Mouse (Mus musculus) neural tube, embryonic 13.5 days (tissue): ENCODE measurements at regions not wholly inside any gene's neighbourhood (a gene's known extent, or its start where the extent isn't known, plus 50 kb on each side); places are given as distances from the start of the nearest gene placed in this dataset.
A peak's percentile ranks its signal among the peaks of the same experiment; 100 is the strongest.

Experiments used
- ATAC-seq: fragments of 200-750 bp; cut with Nextera tagmentation; 2 replicates; pipeline ENCODE4 v1.8.0; 2017; ENCODE audit warnings: low read depth, mild to moderate bottlenecking, moderate TSS enrichment, moderate library complexity
- H3K27ac ChIP-seq: fragments of 300-500 bp; sonication (generic); replicated peaks from 2 replicates; pipeline ENCODE4 v1.5.1; 2015; ENCODE audit warnings: moderate library complexity, mild to moderate bottlenecking, inconsistent platforms
- H3K27me3 ChIP-seq: fragments of 300-500 bp; sonication (generic); 2 replicates; pipeline ENCODE4 v1.6.1; 2015; ENCODE audit warnings: mild to moderate bottlenecking, inconsistent platforms
- H3K36me3 ChIP-seq: fragments of 300-500 bp; sonication (generic); 2 replicates; pipeline ENCODE4 v1.6.1; 2015; ENCODE audit warnings: mild to moderate bottlenecking, inconsistent platforms
- H3K4me1 ChIP-seq: fragments of 300-500 bp; sonication (generic); replicated peaks from 2 replicates; pipeline ENCODE4 v1.6.1; 2015; ENCODE audit warnings: inconsistent platforms
- H3K4me2 ChIP-seq: fragments of 300-500 bp; sonication (generic); 2 replicates; pipeline ENCODE4 v1.6.1; 2015; ENCODE audit warnings: inconsistent platforms, mild to moderate bottlenecking, moderate library complexity
- H3K4me3 ChIP-seq: fragments of 300-500 bp; sonication (generic); 2 replicates; pipeline ENCODE4 v1.5.1; 2015; ENCODE audit warnings: mild to moderate bottlenecking, inconsistent platforms
- H3K9ac ChIP-seq: fragments of 300-500 bp; sonication (generic); 2 replicates; pipeline ENCODE4 v1.6.1; 2015; ENCODE audit warnings: moderate library complexity, mild to moderate bottlenecking, inconsistent platforms
- H3K9me3 ChIP-seq: fragments of 300-500 bp; sonication (generic); 2 replicates; pipeline ENCODE4 v1.6.1; 2016; ENCODE audit warnings: inconsistent platforms
- WGBS: fragments of 180-500 bp; shearing (Covaris S2); methylation state at CpG from one replicate; pipeline ENCODE4 v1.1.7; 2015; 5-methylcytosine and 5-hydroxymethylcytosine counted together

- Histone ChIP-seq H3K4me2 (no peak overlapping the region), H3K4me1 (no peaks in the 10 kb centered on the region), H3K27ac (no peak overlapping the region), H3K36me3 (no peaks in the 10 kb centered on the region), H3K27me3 (no peaks in the 10 kb centered on the region), H3K9me3 (no peaks in the 10 kb centered on the region), H3K9ac (no peak overlapping the region), H3K4me3 (no peak overlapping the region)
- ATAC-seq, result 0 out of 2 replicates have a peak, but pooled peaks have one; percentile 63
- 49% methylated on average over 7 of the region's 7 CpGs for WGBS
Measured at GRCm38 (mm10) chr5:18916688-18917285, 310.0 kb upstream of the Magi2 start.

- WGBS, result 65% methylated on average over 4 of the region's 4 CpGs
- no peaks in the 10 kb centered on the region for H3K9me3 ChIP-seq
Measured at GRCm38 (mm10) chr5:18953875-18954474, 272.9 kb upstream of the Magi2 start.

More at GRCm38 (mm10) chr5:18953875-18954474, 272.9 kb upstream of the Magi2 start:
- Histone ChIP-seq H3K27me3 (no peaks in the 10 kb centered on the region), H3K27ac (no peak overlapping the region), H3K4me1 (no peaks in the 10 kb centered on the region; the same call in 1 of the 2 replicates), H3K9ac (no peak overlapping the region), H3K4me3 (no peak overlapping the region), H3K4me2 (no peak overlapping the region), H3K36me3 (no peaks in the 10 kb centered on the region)
- ATAC-seq, result no peak
